Mouse (Mus musculus) liver, embryonic 15.5 days (tissue): ENCODE data around the gene Krtap28-13. TPM values are rescaled to one million over a fixed set of nuclear protein-coding genes. Genes with fewer than 3 reads are reported as not detected.

Source experiments
- ATAC-seq: fragments of 200-750 bp; cut with Nextera tagmentation; 2 replicates; pipeline ENCODE4 v1.8.0; 2017; ENCODE audit warnings: moderate number of reproducible peaks, mild to moderate bottlenecking, moderate library complexity; ENCODE audit not compliant: insufficient read depth
- H3K27ac ChIP-seq: fragments of 300-500 bp; sonication (generic); replicated peaks from 2 replicates; pipeline ENCODE4 v1.5.1; 2015; ENCODE audit warnings: mild to moderate bottlenecking, inconsistent platforms
- H3K27me3 ChIP-seq: fragments of 300-500 bp; sonication (generic); 2 replicates; pipeline ENCODE4 v1.6.1; 2015; ENCODE audit warnings: mild to moderate bottlenecking, inconsistent platforms
- H3K36me3 ChIP-seq: fragments of 300-500 bp; sonication (generic); replicated peaks from 2 replicates; pipeline ENCODE4 v1.6.1; 2015; ENCODE audit warnings: moderate library complexity, mild to moderate bottlenecking, inconsistent platforms
- H3K4me1 ChIP-seq: fragments of 300-500 bp; sonication (generic); replicated peaks from 2 replicates; pipeline ENCODE4 v1.6.1; 2015; ENCODE audit warnings: inconsistent platforms
- H3K4me2 ChIP-seq: fragments of 300-500 bp; sonication (generic); 2 replicates; pipeline ENCODE4 v1.6.1; 2015; ENCODE audit warnings: moderate library complexity, mild to moderate bottlenecking, inconsistent platforms
- H3K4me3 ChIP-seq: fragments of 300-500 bp; sonication (generic); replicated peaks from 2 replicates; pipeline ENCODE4 v1.5.1; 2015; ENCODE audit warnings: mild to moderate bottlenecking, inconsistent platforms
- H3K9ac ChIP-seq: fragments of 300-500 bp; sonication (generic); 2 replicates; pipeline ENCODE4 v1.6.1; 2015; ENCODE audit warnings: moderate library complexity, mild to moderate bottlenecking, inconsistent platforms
- H3K9me3 ChIP-seq: fragments of 300-500 bp; sonication (generic); replicated peaks from 2 replicates; pipeline ENCODE4 v1.6.1; 2016; ENCODE audit warnings: inconsistent platforms
- WGBS: fragments of 180-500 bp; shearing (Covaris S2); methylation state at CpG from one replicate; pipeline ENCODE4 v1.1.7; 2015; ENCODE audit warnings: mixed read lengths; ENCODE audit not compliant: insufficient replicate concordance; 5-methylcytosine and 5-hydroxymethylcytosine counted together
- polyA plus RNA-seq: library from polyadenylated mRNA; unstranded; fragments of >200 nt; fragmentation: Nextera tagmentation; extraction: Ambion mirVana; gene quantifications from 2 replicates; pipeline ENCODE4 v1.2.1, GENCODE M21; 2015

The Krtap28-13 gene
- not detected in 2 replicates for polyA plus RNA-seq

DNA sequence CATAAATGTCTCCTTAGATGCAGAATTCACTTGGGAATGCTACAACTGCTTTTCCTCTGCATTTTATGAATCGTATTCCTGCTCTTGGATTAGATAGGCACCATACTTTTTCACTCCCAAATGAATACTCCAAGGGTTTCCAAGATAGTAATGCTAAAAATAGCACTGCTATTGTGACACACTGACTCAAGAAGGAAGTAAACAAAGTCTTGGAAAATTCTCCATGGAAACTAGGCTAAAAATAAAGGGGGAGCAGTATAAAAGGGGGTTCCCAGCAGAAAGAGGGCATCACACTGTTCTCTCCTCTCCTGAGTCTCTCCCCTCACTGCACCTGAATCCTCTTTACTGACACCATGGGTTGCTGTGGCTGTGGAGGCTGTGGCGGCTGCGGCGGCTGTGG, at the start of gene Krtap28-13:
Gene Krtap28-13 (plus strand): TSS at position 288 of the 400 bp plus-strand sequence.
- H3K4me1 ChIP-seq: no peaks in the 10 kb centered on the region
- no peaks in the 10 kb centered on the region for H3K27me3 ChIP-seq
- H3K4me2 ChIP-seq: no peak within 1 kb of the TSS
- no peak within 1 kb of the TSS for H3K27ac ChIP-seq
- H3K4me3 ChIP-seq: no peak within 1 kb of the TSS
- 80% methylated on average over 4 of the region's 4 CpGs for WGBS
- H3K9ac ChIP-seq: no peak within 1 kb of the TSS
- H3K36me3 ChIP-seq: no peaks in the 10 kb centered on the region
- no peaks in the 10 kb centered on the region for H3K9me3 ChIP-seq
- ATAC-seq: no peak

DNA sequence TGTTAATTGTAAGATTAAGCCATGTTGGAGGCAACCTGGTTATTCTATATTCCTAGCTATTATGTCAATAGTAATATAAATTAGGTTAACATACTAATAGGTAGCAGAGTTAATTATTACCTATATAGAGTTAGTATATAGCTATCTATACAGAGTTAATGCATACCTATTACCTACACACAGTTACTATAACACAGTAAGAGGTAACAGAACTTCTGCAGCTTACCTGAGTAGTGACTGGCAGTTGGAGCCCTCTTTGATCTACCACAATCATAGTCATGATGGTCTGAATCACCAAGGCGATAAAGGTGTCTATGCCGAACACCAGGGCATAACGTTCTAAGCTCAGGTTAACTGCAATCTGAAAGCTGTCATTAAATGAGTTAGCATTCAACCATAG, 46.3 kb upstream of the Krtap28-13 start:
- no peaks in the 10 kb centered on the region for H3K9me3 ChIP-seq
- WGBS: 68% methylated on average over 3 of the region's 3 CpGs
- no peaks in the 10 kb centered on the region for H3K27me3 ChIP-seq
- H3K27ac ChIP-seq: no peak overlapping the region
- no peaks in the 10 kb centered on the region for H3K36me3 ChIP-seq
- no peak overlapping the region for H3K4me3 ChIP-seq
- H3K4me2 ChIP-seq: no peak overlapping the region
- no peaks in the 10 kb centered on the region for H3K4me1 ChIP-seq
- no peak for ATAC-seq
- no peak overlapping the region for H3K9ac ChIP-seq

DNA sequence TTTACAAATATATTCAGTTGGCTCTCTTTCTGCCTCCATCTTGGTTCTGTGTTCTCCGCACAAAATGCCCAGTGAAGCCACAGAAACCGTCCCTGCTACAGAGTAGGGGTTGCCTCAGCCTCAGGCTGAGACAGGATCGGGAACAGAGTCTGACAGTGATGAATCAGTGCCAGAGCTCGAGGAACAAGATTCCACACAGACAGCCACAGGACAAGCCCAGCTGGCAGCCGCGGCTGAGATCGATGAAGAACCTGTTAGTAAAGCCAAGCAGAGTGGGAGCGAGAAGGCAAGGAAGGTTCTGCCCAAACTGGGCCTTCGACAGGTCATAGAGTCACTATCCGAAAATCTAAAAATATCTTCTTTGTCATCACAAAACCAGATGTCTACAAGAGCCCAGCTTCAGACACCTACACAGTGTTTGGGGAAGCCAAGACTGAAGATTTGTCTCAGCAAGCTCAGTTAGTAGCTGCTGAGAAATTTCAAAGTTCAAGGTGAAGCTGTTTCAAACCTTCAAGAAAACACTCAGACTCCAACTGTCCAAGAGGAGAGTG, 45.3 kb upstream of the Krtap28-13 start:
- Histone ChIP-seq H3K4me1 (no peaks in the 10 kb centered on the region), H3K9ac (no peak overlapping the region), H3K27me3 (no peaks in the 10 kb centered on the region), H3K27ac (no peak overlapping the region), H3K36me3 (no peaks in the 10 kb centered on the region), H3K4me2 (no peak overlapping the region), H3K9me3 (no peaks in the 10 kb centered on the region), H3K4me3 (no peak overlapping the region)
- 60% methylated on average over 10 of the region's 10 CpGs for WGBS
- ATAC-seq: no peak

DNA sequence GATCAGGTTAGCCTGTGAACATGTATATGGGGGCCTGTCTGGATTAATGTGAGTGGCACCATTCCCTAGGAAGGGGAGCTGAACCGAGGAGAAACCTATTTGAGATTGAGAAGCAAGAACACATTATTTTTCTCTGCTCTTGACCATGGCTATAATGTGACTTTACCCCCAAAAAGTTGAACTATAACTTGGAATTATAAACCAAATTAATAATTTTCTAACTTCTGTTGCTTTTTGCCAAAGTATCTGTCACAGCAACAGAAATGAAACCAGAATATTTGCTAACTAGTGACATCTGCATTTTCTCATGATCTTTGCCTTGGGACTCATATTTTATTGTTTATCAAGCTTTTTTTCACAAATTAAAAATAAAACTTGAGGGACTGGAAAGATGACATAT, 44.2 kb upstream of the Krtap28-13 start:
- H3K36me3 ChIP-seq: no peaks in the 10 kb centered on the region
- no peaks in the 10 kb centered on the region for H3K9me3 ChIP-seq
- no peak overlapping the region for H3K4me2 ChIP-seq
- 26% methylated on average over 1 of the region's 1 CpGs for WGBS
- H3K4me1 ChIP-seq: no peaks in the 10 kb centered on the region
- no peaks in the 10 kb centered on the region for H3K27me3 ChIP-seq
- no peak overlapping the region for H3K4me3 ChIP-seq
- H3K27ac ChIP-seq: no peak overlapping the region
- H3K9ac ChIP-seq: no peak overlapping the region
- ATAC-seq: no peak

DNA sequence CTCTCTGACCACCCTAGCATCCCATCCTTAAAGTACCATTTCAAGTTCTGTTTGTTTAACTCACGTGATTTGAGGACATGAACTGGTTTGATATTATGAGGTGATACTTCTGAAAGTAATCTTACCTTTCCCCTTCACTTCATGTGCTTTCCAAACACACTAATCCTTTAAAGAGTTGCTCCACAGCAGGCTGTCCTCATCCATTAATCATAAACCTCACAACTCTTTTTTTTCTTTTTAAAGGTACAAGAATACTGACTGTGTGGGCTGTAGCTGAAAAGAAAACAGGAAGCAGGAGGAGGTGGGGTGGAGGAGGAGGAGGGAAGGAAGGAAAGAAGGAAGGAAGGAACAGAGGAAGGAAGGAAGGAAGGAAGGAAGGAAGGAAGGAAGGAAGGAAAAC, 28.8 kb upstream of the Krtap28-13 start:
- no peak for ATAC-seq
- Histone ChIP-seq H3K4me3 (no peak overlapping the region), H3K36me3 (no peaks in the 10 kb centered on the region), H3K9ac (no peak overlapping the region), H3K27me3 (0 out of 2 replicates have a peak, but pooled peaks cover 3% of the 10 kb centered on the region), H3K9me3 (no peaks in the 10 kb centered on the region), H3K27ac (no peak overlapping the region), H3K4me1 (no peaks in the 10 kb centered on the region), H3K4me2 (no peak overlapping the region)
- WGBS: 43% methylated on average over 1 of the region's 1 CpGs

DNA sequence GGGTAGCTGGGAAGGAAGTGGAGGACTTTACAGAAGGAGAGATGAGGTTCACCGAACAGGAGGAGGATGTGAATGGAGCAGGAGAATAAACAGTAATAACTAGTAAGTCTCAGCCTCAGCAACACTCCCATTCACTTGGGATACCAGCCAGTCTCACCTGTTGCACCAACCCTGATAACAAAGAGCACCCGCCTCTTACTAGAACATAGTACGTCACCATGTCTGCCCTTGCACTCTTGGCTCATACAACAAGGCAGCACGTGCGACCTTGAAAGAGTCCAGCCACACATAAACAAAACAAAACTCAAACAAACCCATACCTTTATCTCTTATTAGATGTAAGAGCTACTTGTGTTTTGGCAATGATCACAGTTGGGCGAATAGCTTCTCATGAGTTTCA, 28.2 kb upstream of the Krtap28-13 start:
- Histone ChIP-seq H3K4me1 (no peaks in the 10 kb centered on the region), H3K4me2 (no peak overlapping the region), H3K9ac (no peak overlapping the region), H3K36me3 (no peaks in the 10 kb centered on the region), H3K4me3 (no peak overlapping the region), H3K9me3 (no peaks in the 10 kb centered on the region), H3K27me3 (0 out of 2 replicates have a peak, but pooled peaks cover 3% of the 10 kb centered on the region), H3K27ac (no peak overlapping the region)
- no peak for ATAC-seq
- 70% methylated on average over 6 of the region's 6 CpGs for WGBS

DNA sequence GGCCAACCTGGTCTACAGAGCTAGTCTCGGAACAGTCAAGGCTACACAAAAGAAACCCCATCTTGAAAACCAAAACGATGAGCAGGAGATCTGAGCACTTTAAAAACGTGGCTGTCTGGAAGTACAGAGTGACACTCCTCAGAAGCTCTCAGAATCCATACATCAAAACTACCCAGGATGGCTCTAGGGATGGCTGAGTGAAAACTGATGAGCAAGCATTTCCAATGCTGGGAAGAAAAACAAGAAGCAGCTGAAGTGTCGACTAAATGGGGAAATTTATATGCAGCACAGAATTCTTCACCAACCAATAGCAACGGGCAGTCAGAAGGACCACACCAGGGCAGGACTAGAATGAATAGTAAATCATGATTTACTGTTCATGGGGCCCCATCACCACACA, 26.2 kb upstream of the Krtap28-13 start:
- Histone ChIP-seq H3K9me3 (no peaks in the 10 kb centered on the region), H3K27ac (no peak overlapping the region), H3K4me2 (no peak overlapping the region), H3K36me3 (no peaks in the 10 kb centered on the region), H3K4me1 (no peaks in the 10 kb centered on the region), H3K9ac (no peak overlapping the region), H3K27me3 (peaks cover 3% of the 10 kb centered on the region; the same call in 1 of the 2 replicates), H3K4me3 (no peak overlapping the region)
- no peak for ATAC-seq
- WGBS: 41% methylated on average over 5 of the region's 5 CpGs

DNA sequence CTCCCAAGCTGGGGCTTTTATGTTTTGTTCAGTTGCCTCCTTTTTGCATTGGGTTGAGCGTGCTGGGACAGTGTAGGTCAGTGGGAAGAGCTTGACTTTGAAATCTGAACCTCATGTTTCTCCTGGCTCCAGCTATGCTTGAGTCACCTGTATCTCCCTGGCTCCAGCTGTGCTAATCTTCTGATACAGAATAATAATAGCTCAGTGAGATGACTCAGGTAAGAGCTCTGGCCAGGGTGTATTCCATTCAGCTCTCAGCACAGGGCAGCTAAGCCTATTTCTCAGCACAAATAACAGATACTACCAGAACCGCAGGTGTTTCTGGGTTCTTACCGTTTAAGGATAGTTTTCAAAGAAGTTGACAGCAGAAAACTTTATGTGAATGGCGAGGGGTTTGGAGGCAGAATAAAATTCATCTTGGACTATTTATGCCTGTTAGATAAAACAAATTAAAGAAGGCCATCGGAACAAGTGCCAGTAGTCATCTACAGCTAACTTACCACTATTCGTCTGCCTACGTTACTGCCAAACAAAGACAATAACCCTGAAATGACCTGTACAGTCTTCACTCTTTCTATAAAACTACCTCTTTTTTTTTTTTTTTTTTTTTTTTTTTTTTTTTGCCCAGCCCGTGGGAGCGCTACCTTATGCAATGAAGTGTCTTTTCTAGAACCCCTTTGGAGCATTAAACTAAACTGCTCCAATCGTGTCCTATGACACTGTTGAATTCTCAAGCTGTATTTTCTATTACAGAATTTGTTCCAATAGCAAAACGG, 23.6 kb upstream of the Krtap28-13 start:
- Histone ChIP-seq H3K27ac (no peak overlapping the region), H3K4me2 (no peak overlapping the region), H3K36me3 (no peaks in the 10 kb centered on the region), H3K27me3 (no peaks in the 10 kb centered on the region; the same call in 1 of the 2 replicates), H3K4me1 (no peaks in the 10 kb centered on the region), H3K9ac (no peak overlapping the region), H3K4me3 (no peak overlapping the region), H3K9me3 (no peaks in the 10 kb centered on the region)
- WGBS: 59% methylated on average over 11 of the region's 11 CpGs
- no peak for ATAC-seq

DNA sequence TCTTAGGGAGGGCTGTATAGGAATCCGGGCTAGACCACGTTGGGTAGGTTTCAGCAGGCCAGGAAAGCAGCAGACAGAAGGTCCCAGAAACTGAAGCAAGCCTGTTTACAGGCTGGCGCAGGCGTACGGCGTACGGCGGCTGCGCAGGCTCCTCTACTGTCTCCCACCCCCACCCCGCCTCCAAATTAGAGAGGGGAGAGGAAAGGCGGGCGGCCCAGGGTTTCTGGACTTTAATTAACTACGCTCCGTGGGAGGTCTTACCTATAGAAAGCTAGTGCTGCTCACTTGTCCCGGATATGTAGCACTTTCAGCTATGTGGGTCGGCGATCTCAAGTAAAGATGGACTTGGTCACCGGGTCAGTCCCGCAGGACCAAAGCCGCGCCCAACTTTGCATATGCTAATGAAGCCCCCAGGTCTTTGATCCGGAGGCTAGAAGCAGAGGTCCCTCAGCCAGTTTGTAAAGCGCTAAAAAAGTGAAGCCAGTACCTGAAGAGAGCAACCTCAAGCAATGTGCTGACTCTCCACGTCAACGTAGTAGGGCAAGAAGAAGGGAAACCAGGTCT, 22.5 kb upstream of the Krtap28-13 start, which contains the start of gene Slc19a3:
Gene Slc19a3 (minus strand): TSS at position 340 of the 564 bp plus-strand sequence.
- WGBS: under 1% methylated on average over 25 of the region's 25 CpGs
- ATAC-seq: no peak; the same call in 1 of the 2 replicates

DNA sequence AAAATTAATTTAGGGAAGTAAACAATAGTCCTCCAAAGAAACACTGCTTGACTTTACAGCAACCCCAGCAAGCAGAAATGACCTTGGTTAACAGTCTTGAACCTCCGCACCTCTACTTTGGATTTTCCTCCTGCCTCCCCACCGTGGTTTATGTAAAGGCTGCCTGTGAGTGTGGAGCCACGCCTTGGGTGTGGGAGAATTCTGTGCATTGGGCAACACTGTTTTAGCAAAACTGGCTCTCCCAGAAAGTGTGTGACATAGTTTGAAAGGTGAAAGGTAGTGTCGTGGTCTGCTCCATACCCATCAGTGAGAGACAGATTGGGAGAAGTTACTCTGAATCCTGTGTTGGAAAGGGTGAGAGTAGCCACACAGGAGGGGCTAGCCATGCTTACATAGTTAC, 21.6 kb upstream of the Krtap28-13 start:
- Histone ChIP-seq H3K4me3 (no peak overlapping the region), H3K27ac (no peak overlapping the region), H3K4me2 (no peak overlapping the region), H3K9me3 (no peaks in the 10 kb centered on the region), H3K4me1 (no peaks in the 10 kb centered on the region), H3K9ac (no peak overlapping the region), H3K36me3 (no peaks in the 10 kb centered on the region), H3K27me3 (no peaks in the 10 kb centered on the region; the same call in 1 of the 2 replicates)
- ATAC-seq: no peak
- WGBS: 52% methylated on average over 4 of the region's 4 CpGs

More for the DNA sequence above, 22.5 kb upstream of the Krtap28-13 start, which contains the start of gene Slc19a3:
- H3K27ac ChIP-seq: no peak within 1 kb of the TSS
- peak within 1 kb of the TSS; percentile 62 for H3K4me2 ChIP-seq
- H3K27me3 ChIP-seq: no peaks in the 10 kb centered on the region; the same call in 1 of the 2 replicates
- no peaks in the 10 kb centered on the region for H3K36me3 ChIP-seq
- H3K9ac ChIP-seq: no peak within 1 kb of the TSS
- H3K4me3 ChIP-seq: peak within 1 kb of the TSS; percentile 45
- no peaks in the 10 kb centered on the region for H3K4me1 ChIP-seq
- H3K9me3 ChIP-seq: no peaks in the 10 kb centered on the region

DNA sequence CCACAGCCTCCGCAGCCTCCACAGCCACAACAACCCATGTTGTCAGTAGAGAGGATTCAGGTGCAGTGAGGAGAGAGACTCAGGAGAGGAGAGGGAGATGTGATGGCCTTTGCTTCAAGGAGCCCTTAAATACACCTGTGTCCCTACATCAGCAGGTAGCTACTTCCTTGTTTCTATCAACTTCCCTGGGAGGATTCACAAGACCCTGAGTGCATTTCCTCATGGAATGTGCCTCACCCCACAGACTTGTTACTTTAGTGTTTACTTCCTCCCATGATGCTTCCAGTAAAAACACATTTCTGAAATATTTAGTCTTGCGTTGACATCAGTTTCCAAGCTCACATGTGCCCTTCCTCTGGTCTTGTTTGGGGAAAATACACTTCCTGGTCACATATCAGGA, 18.4 kb upstream of the Krtap28-13 start, which contains the start of gene Krtap28-10:
Gene Krtap28-10 (minus strand): TSS at position 101 of the 400 bp plus-strand sequence.
- no peaks in the 10 kb centered on the region for H3K4me1 ChIP-seq
- H3K9ac ChIP-seq: no peak within 1 kb of the TSS
- H3K27me3 ChIP-seq: no peaks in the 10 kb centered on the region; the same call in 1 of the 2 replicates
- no peak within 1 kb of the TSS for H3K4me3 ChIP-seq
- H3K4me2 ChIP-seq: no peak within 1 kb of the TSS
- no peak for ATAC-seq
- WGBS: 62% methylated on average over 2 of the region's 2 CpGs
- H3K36me3 ChIP-seq: no peaks in the 10 kb centered on the region
- H3K9me3 ChIP-seq: no peaks in the 10 kb centered on the region
- H3K27ac ChIP-seq: no peak within 1 kb of the TSS
